Comparison of ENCODE assay signal across 18 mouse cellular contexts in the genomic region with DNA sequence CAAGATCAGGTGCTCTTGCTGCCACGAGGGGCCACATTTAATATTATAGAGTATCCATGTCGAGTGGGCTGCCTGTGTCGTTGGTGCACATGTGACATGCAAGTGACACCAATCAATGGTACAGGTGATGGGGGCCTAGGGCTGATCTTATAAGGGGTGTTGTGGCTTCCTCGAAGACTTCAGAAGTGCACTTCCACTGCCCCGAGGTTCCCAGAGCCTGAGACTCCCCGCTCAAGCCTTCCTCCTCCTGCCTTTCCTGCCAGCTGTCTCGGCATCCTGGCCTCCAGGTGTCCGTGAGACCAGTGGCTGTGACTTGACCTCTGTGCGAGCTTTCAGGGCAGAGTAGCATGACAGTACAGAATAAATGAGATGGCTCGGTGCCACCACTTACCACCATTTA.
"Had no signal": no experiment of that assay in that cellular context is flagged by ENCODE, and none has a peak within 500 bp of the region (broad histone marks: within the 10 kb centered on the region; RNA-seq: fewer than 3 reads in every experiment).

No protein-coding gene starts in this region.

- H3K4me1 ChIP-seq: liver, embryonic 13.5 days had no signal

- H3K36me3 ChIP-seq: kidney, embryonic 15.5 days; liver, embryonic 13.5 days; lung, embryonic 15.5 days; midbrain, embryonic 12.5 days; stomach, embryonic 15.5 days had no signal

- ATAC-seq: inflammation-experienced regulatory T-cells, adult 6 months had no signal

- H3K9ac ChIP-seq: kidney, embryonic 15.5 days; liver, embryonic 13.5 days; lung, embryonic 15.5 days; midbrain, embryonic 12.5 days; stomach, embryonic 15.5 days had no signal

- H3K27me3 ChIP-seq: liver, embryonic 13.5 days; lung, embryonic 15.5 days; midbrain, embryonic 12.5 days; stomach, embryonic 15.5 days had no signal

- H3K4me3 ChIP-seq: kidney, embryonic 15.5 days; left cerebral cortex, adult 2 months; liver, embryonic 13.5 days; lung, embryonic 15.5 days; megakaryocyte, embryonic 14.5 days; midbrain, embryonic 12.5 days; stomach, embryonic 15.5 days had no signal

- H3K9me3 ChIP-seq: kidney, embryonic 15.5 days; liver, embryonic 13.5 days; lung, embryonic 15.5 days; megakaryocyte, embryonic 14.5 days; midbrain, embryonic 12.5 days; stomach, embryonic 15.5 days had no signal

- H3K27ac ChIP-seq: kidney, embryonic 15.5 days; left cerebral cortex, adult 2 months; liver, embryonic 13.5 days; lung, embryonic 15.5 days; stomach, embryonic 15.5 days had no signal

- DNase-seq: kidney, adult 11 months; kidney, adult 8-10 months; kidney, postnatal 10 days; kidney, postnatal 36 days; layer of hippocampus, postnatal 36 days; liver, embryonic 13.5 days; lung, postnatal 10 days; lung, postnatal 36 days; spleen, adult 18-20 months; thymus, adult 18-20 months; thymus, postnatal 36 days had no signal

- H3K4me2 ChIP-seq: kidney, embryonic 15.5 days; liver, embryonic 13.5 days; lung, embryonic 15.5 days; midbrain, embryonic 12.5 days; stomach, embryonic 15.5 days had no signal
